Mouse (Mus musculus): ENCODE results near the gene Syne2.

- peak; percentile 58 for TF ChIP-seq CTCF (IDR thresholded peaks at IDR 0.05)
- no peak for TF ChIP-seq EP300 (IDR thresholded peaks at IDR 0.05; ENCODE audit: insufficient read depth, low read depth, low read length)
Measured at GRCm38 (mm10) chr12:75818453-75819434, 810 bp downstream of the Syne2 start.

Data from heart, adult 2 months (tissue).